Mouse (Mus musculus) midbrain, embryonic 13.5 days (tissue): ENCODE measurements around the gene Psmc1. TPM values are rescaled to one million over a fixed set of nuclear protein-coding genes. Genes with fewer than 3 reads are reported as not detected.

Source experiments
- ATAC-seq: fragments of 200-750 bp; cut with Nextera tagmentation; 2 replicates; pipeline ENCODE4 v1.8.0; 2017; ENCODE audit warnings: mild to moderate bottlenecking, moderate TSS enrichment, moderate library complexity
- H3K27ac ChIP-seq: fragments of 300-500 bp; sonication (generic); 2 replicates; pipeline ENCODE4 v1.5.1; 2015; ENCODE audit warnings: inconsistent platforms, mild to moderate bottlenecking, moderate library complexity
- H3K27me3 ChIP-seq: fragments of 300-500 bp; sonication (generic); 2 replicates; pipeline ENCODE4 v1.6.1; 2015; ENCODE audit warnings: mild to moderate bottlenecking, inconsistent platforms
- H3K36me3 ChIP-seq: fragments of 300-500 bp; sonication (generic); 2 replicates; pipeline ENCODE4 v1.6.1; 2015; ENCODE audit warnings: mild to moderate bottlenecking, inconsistent platforms
- H3K4me1 ChIP-seq: fragments of 300-500 bp; sonication (generic); replicated peaks from 2 replicates; pipeline ENCODE4 v1.6.1; 2015; ENCODE audit warnings: inconsistent platforms
- H3K4me2 ChIP-seq: fragments of 300-500 bp; sonication (generic); replicated peaks from 2 replicates; pipeline ENCODE4 v1.6.1; 2015; ENCODE audit warnings: moderate library complexity, mild to moderate bottlenecking, inconsistent platforms
- H3K4me3 ChIP-seq: fragments of 300-500 bp; sonication (generic); replicated peaks from 2 replicates; pipeline ENCODE4 v1.5.1; 2015; ENCODE audit warnings: mild to moderate bottlenecking, inconsistent platforms
- H3K9ac ChIP-seq: fragments of 300-500 bp; sonication (generic); replicated peaks from 2 replicates; pipeline ENCODE4 v1.6.1; 2015; ENCODE audit warnings: mild to moderate bottlenecking, inconsistent platforms
- H3K9me3 ChIP-seq: fragments of 300-500 bp; sonication (generic); 2 replicates; pipeline ENCODE4 v1.6.1; 2016; ENCODE audit warnings: mild to moderate bottlenecking, inconsistent platforms
- WGBS: fragments of 180-500 bp; shearing (Covaris S2); methylation state at CpG from one replicate; pipeline ENCODE4 v1.1.7; 2015; 5-methylcytosine and 5-hydroxymethylcytosine counted together
- polyA plus RNA-seq: library from polyadenylated mRNA; unstranded; fragments of >200 nt; fragmentation: Nextera tagmentation; extraction: Ambion mirVana; gene quantifications from 2 replicates; pipeline ENCODE4 v1.2.1, GENCODE M21; 2015

The Psmc1 gene
- polyA plus RNA-seq, 1 experiment from 2014 or later, result 281 TPM

GRCm38 (mm10) chr12:100093046-100093445 is 16.9 kb upstream of the Psmc1 start:
- Histone ChIP-seq H3K9ac (no peak overlapping the region), H3K4me3 (no peak overlapping the region), H3K4me2 (no peak overlapping the region), H3K36me3 (no peaks in the 10 kb centered on the region), H3K4me1 (no peaks in the 10 kb centered on the region), H3K27ac (no peak overlapping the region), H3K9me3 (no peaks in the 10 kb centered on the region), H3K27me3 (no peaks in the 10 kb centered on the region)
- WGBS, result 89% methylated on average over 11 of the region's 11 CpGs
- no peak for ATAC-seq

DNA sequence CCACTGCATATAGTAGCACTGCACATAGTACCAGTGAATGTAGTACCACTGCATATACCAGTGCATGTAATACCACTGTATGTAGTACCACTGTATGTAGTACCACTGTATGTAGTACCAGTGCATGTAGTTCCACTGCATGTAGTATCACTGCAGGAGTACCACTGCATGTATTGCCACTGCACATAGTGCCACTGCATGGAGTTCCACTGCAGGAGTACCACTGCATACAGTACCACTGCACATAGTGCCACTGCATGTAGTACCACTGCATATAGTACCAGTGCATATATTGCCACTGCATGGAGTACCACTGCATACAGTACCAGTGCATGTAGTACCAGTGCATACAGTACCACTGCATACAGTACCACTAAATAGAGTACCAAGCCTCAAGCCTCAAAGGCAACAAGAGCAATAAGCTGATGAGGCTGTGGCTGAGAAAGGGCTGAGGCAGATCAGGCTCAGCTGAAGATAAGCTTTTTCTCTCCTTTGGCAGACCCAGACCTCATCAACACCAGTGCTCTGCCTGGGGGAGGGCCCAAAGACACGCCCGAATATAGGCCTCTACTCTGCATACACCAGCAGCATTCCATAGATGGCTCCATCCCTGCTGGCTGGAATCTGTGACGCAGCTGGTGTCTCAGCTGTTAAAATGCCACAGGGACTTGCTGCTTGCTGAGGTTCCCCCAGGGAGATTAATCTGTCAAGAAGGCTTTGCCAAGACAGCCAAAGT is 9.8 kb upstream of the Psmc1 start:
- WGBS, result 50% methylated on average over 3 of the region's 3 CpGs
- peak; percentile 53; the same call in 1 of the 2 replicates for ATAC-seq

GRCm38 (mm10) chr12:100100707-100101030 is 9.3 kb upstream of the Psmc1 start:
- no peaks in the 10 kb centered on the region for H3K27me3 ChIP-seq
- H3K4me3 ChIP-seq, result no peak overlapping the region
- H3K9ac ChIP-seq, result no peak overlapping the region
- H3K4me2 ChIP-seq, result no peak overlapping the region
- H3K9me3 ChIP-seq, result no peaks in the 10 kb centered on the region
- H3K36me3 ChIP-seq, result no peaks in the 10 kb centered on the region
- peaks cover 6% of the 10 kb centered on the region; the same call in 1 of the 2 replicates for H3K4me1 ChIP-seq
- ATAC-seq, result peak; percentile 50; the same call in 1 of the 2 replicates
- WGBS, result 51% methylated on average over 3 of the region's 3 CpGs
- no peak overlapping the region for H3K27ac ChIP-seq

More for the DNA sequence above, 9.8 kb upstream of the Psmc1 start:
- Histone ChIP-seq H3K9ac (no peak overlapping the region), H3K4me3 (no peak overlapping the region), H3K36me3 (no peaks in the 10 kb centered on the region), H3K4me2 (no peak overlapping the region), H3K9me3 (no peaks in the 10 kb centered on the region), H3K27ac (no peak overlapping the region), H3K4me1 (peaks cover 6% of the 10 kb centered on the region; the same call in 1 of the 2 replicates), H3K27me3 (no peaks in the 10 kb centered on the region)

- Histone ChIP-seq H3K27ac (no peak overlapping the region), H3K4me2 (no peak overlapping the region), H3K27me3 (no peaks in the 10 kb centered on the region), H3K9ac (no peak overlapping the region), H3K36me3 (no peaks in the 10 kb centered on the region), H3K9me3 (no peaks in the 10 kb centered on the region), H3K4me1 (peaks cover 9% of the 10 kb centered on the region; the same call in 1 of the 2 replicates), H3K4me3 (no peak overlapping the region)
- 65% methylated on average over 3 of the region's 3 CpGs for WGBS
- no peak for ATAC-seq
Measured at GRCm38 (mm10) chr12:100101651-100102050, 8.3 kb upstream of the Psmc1 start.

DNA sequence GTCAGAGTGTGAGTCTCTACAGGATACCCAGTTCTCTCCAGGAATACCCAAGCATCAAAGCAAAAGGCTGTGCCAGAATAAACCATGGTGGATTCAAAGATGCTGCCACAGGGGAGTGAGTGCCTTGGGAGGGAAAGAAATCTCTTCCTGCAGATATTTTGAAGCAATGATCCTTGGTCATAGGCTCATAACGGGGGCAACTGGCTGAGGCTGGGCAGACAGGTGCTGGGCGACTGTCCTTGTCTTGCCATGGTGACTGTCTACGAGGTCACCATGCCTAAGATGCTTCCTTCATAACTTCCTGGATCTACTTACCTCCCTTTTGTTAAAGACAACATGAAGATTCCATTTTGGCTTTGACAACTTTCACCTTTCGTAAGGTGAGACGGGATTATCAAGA is 5.4 kb upstream of the Psmc1 start:
- 90% methylated on average over 5 of the region's 5 CpGs for WGBS
- peaks cover 9% of the 10 kb centered on the region; the same call in 1 of the 2 replicates for H3K4me1 ChIP-seq
- ATAC-seq, result no peak

DNA sequence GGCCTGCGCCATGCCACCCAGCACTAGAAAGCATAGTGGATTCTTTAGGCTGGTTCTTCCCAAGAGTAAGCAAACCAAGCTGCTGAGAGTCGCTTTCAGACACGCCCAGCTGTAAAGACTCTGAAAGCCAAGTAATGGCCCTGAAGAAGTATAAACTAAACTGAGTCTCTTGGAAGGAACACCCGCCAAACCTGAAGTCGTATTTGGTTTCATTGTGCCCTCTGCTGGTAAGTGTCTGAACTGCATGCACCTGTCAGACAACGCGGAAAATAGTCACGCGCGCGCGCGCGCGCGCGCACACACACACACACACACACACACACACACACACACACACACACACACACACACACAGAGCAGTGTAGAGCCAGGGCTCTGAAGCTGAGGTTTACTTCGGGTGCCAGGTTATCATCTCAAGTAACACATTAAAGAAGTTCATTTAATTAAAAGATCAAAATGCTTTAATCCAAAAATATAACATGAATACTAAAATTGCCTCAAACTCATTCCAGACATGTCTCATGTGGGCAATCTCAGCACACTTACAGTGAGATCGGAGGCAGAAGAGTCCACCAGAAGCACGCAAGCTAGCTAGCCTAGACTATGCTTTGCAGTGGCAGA is 3.6 kb upstream of the Psmc1 start:
- H3K27ac ChIP-seq, result no peak overlapping the region
- no peak overlapping the region for H3K9ac ChIP-seq
- H3K4me3 ChIP-seq, result no peak overlapping the region
- peaks cover 12% of the 10 kb centered on the region for H3K4me1 ChIP-seq
- ATAC-seq, result no peak
- no peaks in the 10 kb centered on the region for H3K27me3 ChIP-seq
- H3K4me2 ChIP-seq, result peak overlapping the region; percentile 15; the same call in 1 of the 2 replicates
- no peaks in the 10 kb centered on the region for H3K36me3 ChIP-seq
- 16% methylated on average over 17 of the region's 20 CpGs for WGBS
- no peaks in the 10 kb centered on the region for H3K9me3 ChIP-seq

More for the DNA sequence above, 5.4 kb upstream of the Psmc1 start:
- no peaks in the 10 kb centered on the region for H3K9me3 ChIP-seq
- no peak overlapping the region for H3K4me3 ChIP-seq
- H3K27ac ChIP-seq, result no peak overlapping the region
- no peak overlapping the region for H3K4me2 ChIP-seq
- H3K27me3 ChIP-seq, result no peaks in the 10 kb centered on the region
- H3K36me3 ChIP-seq, result no peaks in the 10 kb centered on the region
- no peak overlapping the region for H3K9ac ChIP-seq

GRCm38 (mm10) chr12:100107436-100107835 is 2.5 kb upstream of the Psmc1 start:
- Histone ChIP-seq H3K4me1 (peaks cover 17% of the 10 kb centered on the region), H3K27ac (no peak overlapping the region), H3K9ac (no peak overlapping the region), H3K9me3 (no peaks in the 10 kb centered on the region), H3K27me3 (no peaks in the 10 kb centered on the region), H3K36me3 (peaks cover 5% of the 10 kb centered on the region; the same call in 1 of the 2 replicates), H3K4me2 (no peak overlapping the region), H3K4me3 (no peak overlapping the region)
- ATAC-seq, result no peak
- 58% methylated on average over 4 of the region's 4 CpGs for WGBS

- Histone ChIP-seq H3K9me3 (no peaks in the 10 kb centered on the region), H3K4me3 (no peak overlapping the region), H3K4me1 (peaks cover 9% of the 10 kb centered on the region), H3K9ac (no peak overlapping the region), H3K27ac (no peak overlapping the region), H3K27me3 (no peaks in the 10 kb centered on the region), H3K36me3 (peaks cover 84% of the 10 kb centered on the region), H3K4me2 (no peak overlapping the region)
- 90% methylated on average over 5 of the region's 5 CpGs for WGBS
- no peak for ATAC-seq
Measured at GRCm38 (mm10) chr12:100115982-100116381, 6.0 kb downstream of the Psmc1 start.

- WGBS, result 87% methylated on average over 7 of the region's 7 CpGs
- no peak overlapping the region for H3K27ac ChIP-seq
- no peak overlapping the region for H3K9ac ChIP-seq
- H3K4me2 ChIP-seq, result no peak overlapping the region
- no peak overlapping the region for H3K4me3 ChIP-seq
- no peak for ATAC-seq
- H3K4me1 ChIP-seq, result no peaks in the 10 kb centered on the region
- H3K9me3 ChIP-seq, result no peaks in the 10 kb centered on the region
- peaks cover 95% of the 10 kb centered on the region for H3K36me3 ChIP-seq
- H3K27me3 ChIP-seq, result no peaks in the 10 kb centered on the region
Measured at GRCm38 (mm10) chr12:100122921-100123381, 13.0 kb downstream of the Psmc1 start.

- H3K27me3 ChIP-seq, result no peaks in the 10 kb centered on the region
- no peaks in the 10 kb centered on the region for H3K4me1 ChIP-seq
- no peak overlapping the region for H3K27ac ChIP-seq
- ATAC-seq, result no peak
- H3K4me3 ChIP-seq, result no peak overlapping the region
- WGBS, result 83% methylated on average over 9 of the region's 9 CpGs
- H3K36me3 ChIP-seq, result peaks cover 93% of the 10 kb centered on the region
- no peak overlapping the region for H3K4me2 ChIP-seq
- no peak overlapping the region for H3K9ac ChIP-seq
- no peaks in the 10 kb centered on the region for H3K9me3 ChIP-seq
Measured at GRCm38 (mm10) chr12:100123476-100123875, 13.5 kb downstream of the Psmc1 start.

- Histone ChIP-seq H3K27me3 (no peaks in the 10 kb centered on the region), H3K9ac (no peak overlapping the region), H3K36me3 (peaks cover 93% of the 10 kb centered on the region), H3K4me1 (no peaks in the 10 kb centered on the region), H3K27ac (no peak overlapping the region; the same call in 1 of the 2 replicates), H3K4me3 (no peak overlapping the region), H3K9me3 (no peaks in the 10 kb centered on the region), H3K4me2 (no peak overlapping the region)
- WGBS, result 83% methylated on average over 16 of the region's 16 CpGs
- ATAC-seq, result peak; percentile 63; the same call in 1 of the 2 replicates
Measured at GRCm38 (mm10) chr12:100124913-100125798, 15.2 kb downstream of the Psmc1 start.
